Mouse (Mus musculus) adrenal gland (tissue): ENCODE measurements around the gene Disp2.

ENCODE experiments used
- intact Hi-C: fragments of 180-260 bp; cut with DNase I; formaldehyde crosslinking; loops from one replicate; pipeline ENCODE4 v1.15.1; 2025
- long read RNA-seq, 2 experiments: library from polyadenylated mRNA; unstranded; transcript quantifications; one replicate each; pipeline ENCODE4 v2.0.0; 2020; ENCODE audit warnings: borderline replicate concordance in 1 of 2; ENCODE audit not compliant: insufficient replicate concordance in 1 of 2

Disp2 gene
- long read RNA-seq, experiment 1, partial matches to known transcripts = 0 of 4 reads
- long read RNA-seq, experiment 1, other reads (novel, unspliced or antisense) = 4 of 4 reads
- long read RNA-seq, experiment 2, full-length matches to known transcripts = 1 of 8 reads
- long read RNA-seq, experiment 2, partial matches to known transcripts = 0 of 8 reads
- long read RNA-seq, experiment 2, other reads (novel, unspliced or antisense) = 7 of 8 reads

DNA sequence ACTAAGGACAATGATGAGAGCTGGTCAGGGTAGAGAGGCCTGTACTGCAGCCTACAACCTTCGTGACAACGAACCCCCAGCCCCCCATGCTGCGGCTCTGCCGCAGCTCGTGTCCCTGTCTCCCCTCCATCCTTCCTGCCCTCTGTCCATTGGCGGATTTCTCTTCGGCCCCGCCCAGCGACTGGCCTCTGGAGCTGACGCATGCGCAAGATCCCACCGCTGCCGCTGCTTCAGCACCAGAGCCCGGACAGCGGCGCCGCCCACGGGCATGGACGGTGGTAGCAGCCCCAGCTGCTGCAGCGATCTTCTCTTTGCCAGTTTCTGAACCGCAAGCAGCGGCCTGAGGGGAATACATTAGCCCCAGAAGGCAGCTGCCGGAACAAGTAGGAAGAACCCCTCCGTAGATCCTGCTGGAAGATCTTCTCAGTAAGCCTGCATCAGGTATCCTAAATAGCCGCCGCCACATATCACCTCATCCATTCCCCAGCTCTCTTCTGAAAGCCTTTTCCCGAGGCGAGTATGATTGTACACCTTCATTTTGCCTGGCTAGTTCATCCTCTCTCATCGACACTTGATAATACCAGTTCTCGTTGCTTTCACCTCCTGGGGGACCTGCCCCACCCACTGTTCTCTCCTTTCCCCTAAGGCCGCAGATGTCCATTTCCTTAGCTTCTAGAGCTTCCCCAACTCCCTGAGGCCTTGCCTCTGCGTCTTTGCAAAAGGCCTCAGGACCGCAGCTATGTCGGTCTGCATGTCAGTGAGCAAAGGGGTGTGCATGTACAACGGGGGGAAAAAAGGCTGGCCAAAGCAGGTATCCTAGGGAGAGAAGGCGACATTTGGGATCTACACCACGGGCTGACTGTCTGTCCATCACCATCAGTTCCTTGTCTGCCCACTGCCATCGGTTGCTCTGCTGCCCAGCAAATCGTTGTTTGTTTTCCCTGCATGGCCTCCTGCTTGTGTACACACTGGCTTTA is at the start of gene Disp2:
TSS of gene Disp2 (plus strand) at position 216 of the 977 bp plus-strand sequence.
- intact Hi-C loops = no loop called here

DNA sequence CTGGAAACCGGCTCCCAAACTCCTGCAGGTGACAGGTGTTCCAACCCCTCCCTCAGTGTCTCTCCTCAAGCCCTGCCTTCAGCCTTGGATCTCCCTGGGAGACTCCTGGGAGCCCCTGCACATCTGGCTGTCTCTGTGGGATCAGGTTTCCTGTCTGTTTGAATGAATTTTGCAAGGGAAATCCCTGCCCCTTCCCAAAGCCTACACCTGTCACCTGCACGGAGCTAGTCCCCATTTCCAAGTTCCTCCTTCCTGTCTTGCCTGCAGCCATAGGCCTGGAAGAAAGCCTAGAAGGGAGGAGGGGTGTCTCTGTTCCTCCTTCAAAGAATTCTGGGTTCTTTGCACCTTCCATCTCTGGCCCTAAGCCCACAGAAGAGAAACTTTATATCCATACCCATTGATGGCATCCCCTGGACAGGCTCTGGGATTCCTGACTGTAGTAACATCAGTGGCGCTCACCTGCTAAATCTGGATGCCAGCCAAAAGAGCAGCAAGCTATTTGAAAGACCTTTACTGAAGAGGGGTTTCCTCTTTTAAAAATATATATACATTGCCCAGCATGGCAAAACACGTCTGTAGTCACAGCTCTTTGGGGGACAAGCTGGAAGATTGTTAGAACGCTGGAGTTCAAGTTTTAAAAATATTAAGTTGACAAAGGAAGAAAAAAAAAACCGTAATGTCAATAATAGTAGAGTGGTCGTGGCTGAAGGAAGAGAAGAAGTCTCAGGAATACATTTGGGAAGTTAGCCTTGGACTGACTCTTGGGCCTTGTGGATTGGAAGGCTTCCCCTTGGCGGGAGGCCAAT is 49.5 kb upstream of the Disp2 start:
- intact Hi-C loops = loop anchor here (1.0 to 10.0 kb wide), 3 partner anchors 30 to 245 kb away; no protein-coding TSS in a partner anchor

DNA sequence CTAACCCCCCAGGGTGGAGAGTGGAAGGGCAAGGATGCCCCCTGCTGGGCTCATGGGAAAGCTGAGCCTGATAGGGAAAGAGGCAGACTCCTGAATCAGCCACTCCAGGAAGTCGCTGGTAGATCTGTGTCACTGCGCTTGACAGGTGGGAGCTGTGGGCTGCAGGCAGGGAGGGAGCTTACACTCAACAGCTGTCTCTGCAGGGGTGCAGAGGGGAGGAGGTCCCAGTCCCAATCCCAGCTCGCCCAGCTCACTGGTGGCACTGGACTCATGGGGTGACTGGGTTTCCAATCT is 49.0 kb upstream of the Disp2 start:
- intact Hi-C loops = loop anchor here (1.0 kb wide), 2 partner anchors 30 to 92 kb away; no protein-coding TSS in a partner anchor

DNA sequence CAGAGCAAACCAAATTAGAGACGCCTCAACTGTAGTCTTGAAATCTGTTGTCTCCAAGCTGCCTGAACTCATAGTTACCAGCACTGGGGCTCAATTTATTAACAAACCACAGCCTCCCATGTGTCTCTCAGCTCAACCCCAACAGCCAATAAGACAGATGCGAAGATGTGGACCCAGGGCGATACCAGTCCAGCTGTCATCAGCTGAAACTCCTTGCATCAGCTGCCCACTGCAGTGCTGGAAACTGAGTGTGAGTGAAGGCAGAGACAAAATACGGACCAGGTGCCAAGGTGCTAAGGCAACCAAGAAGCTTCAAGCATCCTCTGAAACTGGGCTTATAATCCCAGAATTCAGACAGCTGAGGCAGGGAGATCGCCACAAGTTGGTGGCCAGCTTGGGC is 47.5 kb upstream of the Disp2 start:
- intact Hi-C loops = no loop called here

DNA sequence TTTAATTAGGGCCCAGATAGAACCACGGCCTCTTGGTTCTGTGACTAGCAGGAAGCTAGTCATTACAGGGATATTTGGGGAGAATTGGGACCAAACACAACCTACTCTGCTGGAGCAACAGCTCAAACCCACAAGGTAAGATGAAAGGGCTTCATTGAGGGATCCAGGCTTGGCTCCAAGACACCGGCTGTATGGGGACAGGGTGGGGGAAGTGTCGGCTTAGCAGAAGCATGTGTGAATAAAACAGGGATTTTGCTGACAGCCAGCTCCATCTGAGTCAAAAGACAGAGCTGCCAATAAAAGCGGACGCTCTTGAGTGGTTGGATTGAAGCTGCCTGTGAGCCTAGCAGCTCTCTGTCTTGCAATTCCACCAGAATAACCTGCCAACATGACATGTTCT is 46.2 kb upstream of the Disp2 start:
- intact Hi-C loops = no loop called here

DNA sequence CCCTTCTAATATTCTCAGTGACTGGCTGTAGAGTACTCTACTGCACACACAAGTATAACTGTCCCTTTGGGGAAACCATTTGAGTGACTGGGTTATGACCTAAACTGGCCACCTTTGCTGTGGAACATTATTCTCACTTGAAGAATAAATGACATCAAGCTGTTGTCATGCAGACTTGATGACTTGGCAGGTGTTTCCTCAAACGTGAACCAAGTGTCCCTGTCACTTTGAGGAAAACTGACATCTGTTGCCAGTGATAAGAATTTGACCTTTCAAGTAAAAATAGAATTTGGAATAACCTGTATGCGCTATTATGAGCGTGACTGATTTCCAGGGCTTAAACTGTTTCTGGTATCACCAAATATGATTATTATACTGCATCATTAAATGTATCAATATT is 39.2 kb upstream of the Disp2 start:
- intact Hi-C loops = no loop called here

DNA sequence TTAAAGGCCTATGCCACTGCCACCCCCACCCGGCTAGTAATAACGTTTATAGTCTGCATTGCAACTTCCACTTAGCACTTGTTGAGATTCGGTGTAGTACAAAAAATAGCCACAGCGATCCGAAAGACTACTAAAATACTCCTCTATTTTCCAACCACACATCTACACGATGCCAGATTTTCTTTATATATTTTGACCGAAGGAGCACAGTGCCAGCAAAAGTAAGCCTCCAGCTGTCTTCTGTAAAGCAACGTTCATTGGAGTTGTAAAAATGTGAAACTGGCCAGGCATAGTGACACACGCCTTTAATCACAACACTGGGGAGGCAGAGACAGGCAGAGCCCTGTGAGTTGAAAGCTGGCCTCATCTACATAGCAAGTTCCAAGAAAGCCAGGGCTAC is 38.3 kb upstream of the Disp2 start:
- intact Hi-C loops = no loop called here

DNA sequence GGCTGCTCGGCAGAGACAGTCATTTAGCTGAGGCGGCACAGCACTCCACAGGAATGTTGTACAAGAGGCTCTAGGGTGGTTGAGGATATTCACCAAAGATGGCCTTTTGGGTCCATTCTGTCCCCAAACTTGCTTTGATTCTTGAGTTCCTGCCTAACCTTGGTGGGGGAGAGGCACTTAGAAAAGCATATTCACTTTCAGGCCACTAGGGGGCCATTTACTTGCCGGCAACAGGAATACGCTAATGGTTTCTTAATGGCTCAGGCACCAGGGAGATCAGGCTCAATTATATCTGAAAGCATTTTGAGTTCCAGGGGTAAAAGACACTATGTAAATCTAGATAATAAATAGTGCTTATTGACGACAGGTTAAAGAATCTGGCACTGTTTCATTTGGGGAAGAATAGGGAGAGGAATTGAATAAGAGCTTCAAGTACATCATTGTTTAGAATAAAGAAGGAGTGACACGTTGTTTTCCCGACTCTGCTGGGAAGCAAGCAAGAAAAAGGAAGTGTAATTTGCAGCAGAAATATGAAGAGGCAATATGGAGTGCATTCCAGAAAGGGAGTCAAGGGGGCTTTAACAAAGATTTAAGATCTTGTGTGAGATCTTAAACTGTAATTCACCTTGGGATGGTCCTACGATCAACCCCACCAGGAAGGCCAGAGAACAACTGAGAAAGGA is 36.1 kb upstream of the Disp2 start:
- intact Hi-C loops = loop anchor here (2.0 kb wide), 1 partner anchor 139 kb away; no protein-coding TSS in a partner anchor

DNA sequence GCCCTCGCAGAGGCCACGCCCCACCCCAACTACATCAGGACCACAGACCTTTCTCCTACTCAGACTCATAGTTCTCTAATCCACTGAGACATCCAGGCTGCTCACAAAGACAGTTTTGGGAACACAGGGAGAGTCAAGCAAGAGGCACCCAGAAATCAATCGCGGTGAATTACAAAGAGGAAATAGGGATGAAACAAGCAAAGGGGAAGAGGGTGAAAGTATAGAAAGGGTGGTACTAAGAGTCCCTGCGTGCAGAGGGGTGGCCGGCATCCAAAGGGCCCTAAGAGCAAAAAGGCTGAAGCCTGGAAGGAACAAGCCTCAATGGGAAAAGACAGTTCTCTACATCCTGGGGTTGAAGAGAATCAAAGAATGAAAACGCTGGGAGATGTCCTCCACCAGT is 34.9 kb upstream of the Disp2 start:
- intact Hi-C loops = no loop called here

DNA sequence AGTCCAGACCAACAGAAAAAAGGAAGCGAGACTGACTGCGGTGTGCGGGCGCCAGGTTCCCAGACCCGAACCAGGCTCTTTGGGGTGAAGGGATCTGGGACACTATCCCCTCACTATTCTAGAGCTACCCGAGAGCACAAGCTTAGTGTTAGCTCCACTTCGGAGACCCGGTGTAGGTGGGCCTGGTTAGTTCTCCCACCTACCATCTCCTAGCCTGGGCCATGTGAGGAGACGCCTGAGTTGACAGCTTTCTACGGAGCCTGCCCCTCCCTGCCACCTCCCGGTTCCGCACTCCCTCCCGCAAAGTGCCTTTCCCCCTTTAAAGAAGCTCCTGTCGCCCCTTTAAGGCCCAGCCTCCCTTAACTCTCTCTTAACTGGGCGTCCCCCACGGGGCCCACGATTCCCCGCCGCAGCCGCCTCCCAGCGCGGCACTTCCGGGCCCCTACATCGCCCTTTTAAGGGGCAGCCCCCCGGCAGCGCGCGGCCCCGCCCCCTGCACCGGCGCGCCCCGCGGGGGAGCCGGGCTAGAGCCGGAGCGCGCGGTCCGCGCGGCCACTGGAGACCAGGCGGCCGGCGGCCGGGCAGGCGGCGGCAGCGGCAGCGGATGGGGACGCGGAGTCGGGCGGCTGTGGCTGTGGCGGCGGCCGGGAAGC is 34.2 kb upstream of the Disp2 start, which contains the start of gene Inafm2:
TSS of gene Inafm2 (plus strand) at position 527 of the 653 bp plus-strand sequence.
- intact Hi-C loops = no loop called here

DNA sequence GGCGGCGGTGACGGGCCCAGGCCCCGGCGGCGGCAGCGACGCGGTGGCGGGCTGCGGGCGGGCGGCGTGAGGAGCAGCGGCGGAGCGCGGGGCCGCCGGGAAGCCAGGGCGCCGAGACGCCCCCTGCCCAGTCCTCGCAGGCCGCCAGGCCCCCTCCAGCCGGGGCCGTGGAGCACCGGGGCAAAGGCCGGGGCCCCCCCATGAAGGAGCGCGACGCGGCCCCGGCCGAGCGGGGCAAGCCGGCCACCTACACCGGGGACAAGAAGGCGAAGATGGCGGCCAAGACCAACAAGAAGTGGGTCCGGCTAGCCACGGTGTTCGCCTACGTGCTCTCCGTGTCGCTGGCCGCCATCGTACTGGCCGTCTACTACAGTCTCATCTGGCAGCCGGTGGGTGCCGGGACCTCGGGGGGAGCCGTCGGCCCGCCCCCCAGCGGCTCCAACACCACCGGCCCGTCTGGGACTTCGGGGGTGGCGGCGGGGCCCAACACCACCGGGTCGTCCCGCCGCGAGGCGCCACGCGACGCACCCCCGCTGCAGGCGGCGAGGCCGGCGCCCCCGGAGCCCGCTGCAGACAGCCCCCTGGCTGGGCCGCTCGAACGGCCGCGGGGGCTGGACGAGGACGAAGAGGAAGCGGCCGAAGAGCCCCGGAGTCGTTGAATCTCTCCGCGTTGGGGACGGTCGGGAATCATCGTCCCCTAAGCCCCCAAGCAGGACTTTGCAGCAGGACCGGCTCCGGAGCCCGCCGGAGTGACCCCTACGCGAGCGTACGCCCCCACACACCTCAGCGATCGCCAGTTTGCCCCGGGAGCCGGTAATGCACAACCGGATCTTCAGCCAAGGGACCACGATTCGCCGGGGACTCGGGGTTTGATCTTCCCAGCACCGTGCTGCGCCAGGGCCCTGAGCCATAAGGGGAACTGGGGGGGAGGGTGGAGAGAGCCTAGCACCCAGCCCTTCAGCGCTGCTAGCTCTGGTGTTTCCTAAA is 33.3 kb upstream of the Disp2 start:
- intact Hi-C loops = no loop called here

DNA sequence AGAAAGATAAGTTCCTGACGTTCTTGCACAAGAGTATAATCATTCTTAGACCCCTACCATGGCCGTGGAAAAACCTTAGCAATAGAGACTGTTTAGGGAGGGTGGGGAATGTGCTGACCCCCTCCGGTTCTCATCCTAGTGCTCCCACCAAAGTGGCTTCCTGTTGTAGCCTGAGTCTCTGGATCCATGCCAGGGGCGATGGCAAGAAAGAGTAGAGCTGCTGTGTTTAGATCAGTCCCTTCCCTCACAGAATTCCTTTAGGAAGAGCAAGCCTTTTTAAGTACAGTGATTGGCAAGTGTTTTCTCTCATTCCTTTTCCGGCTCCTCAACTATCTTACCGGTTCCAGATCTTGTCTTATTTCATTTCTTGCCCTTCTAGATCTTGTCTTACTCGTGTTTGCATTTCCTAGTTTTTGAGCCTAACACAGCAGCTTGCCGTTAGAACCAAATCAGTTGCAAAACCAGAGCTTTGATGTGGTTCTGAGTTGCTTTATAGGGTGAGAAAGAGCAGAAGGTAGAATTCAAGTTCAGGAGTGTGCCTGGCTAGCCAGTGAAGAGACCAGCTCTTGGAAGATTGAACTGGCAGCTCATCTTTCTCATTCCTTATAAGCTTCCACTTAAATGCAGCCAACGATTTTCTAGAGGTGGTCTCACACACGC is 32.1 kb upstream of the Disp2 start:
- intact Hi-C loops = no loop called here

DNA sequence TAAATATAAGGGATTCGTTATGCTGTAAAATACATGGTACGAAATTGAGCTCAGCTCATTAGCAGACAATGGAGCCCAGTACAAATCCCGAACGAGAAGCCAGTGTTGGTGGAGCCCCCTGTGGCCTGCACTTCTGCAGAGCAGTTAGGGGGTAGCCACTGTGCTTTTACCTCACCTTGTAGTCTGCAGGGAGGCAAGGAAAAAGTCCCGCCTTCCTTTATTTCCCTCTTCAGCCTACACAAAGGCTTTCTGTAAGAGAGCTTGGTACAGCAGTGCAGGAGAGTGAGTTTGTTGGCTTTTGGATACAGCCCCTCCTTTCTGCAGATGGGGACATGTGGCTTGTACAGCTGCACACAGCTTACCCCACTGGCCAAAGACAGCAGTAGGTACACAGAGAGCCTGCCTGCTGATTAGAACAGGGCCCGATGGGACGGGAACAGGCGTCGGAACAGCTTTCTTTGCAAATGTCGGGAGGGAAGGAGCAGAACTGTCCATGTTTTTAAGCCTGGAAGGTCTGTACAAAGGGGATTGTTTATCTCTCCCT is 30.1 kb upstream of the Disp2 start:
- intact Hi-C loops = no loop called here

DNA sequence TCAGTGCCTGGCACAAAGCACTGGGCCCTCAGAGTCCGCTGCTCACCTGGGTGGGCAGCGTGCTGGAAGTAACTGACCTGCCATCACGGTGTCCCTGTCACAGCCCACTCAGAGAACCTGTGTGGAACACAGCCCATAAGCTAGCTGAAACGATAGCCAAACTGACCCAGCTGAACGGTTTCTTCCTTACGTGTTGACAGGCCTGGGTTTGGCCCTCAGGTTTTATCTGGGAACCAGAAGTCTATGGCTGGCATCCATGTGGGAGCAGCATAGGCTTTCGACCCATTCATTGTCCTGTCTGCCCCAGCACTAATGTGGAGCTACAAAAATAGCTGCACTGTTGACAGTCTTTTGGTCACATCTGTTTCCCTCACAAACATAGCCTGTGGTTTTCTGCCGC is 29.0 kb upstream of the Disp2 start:
- intact Hi-C loops = no loop called here

DNA sequence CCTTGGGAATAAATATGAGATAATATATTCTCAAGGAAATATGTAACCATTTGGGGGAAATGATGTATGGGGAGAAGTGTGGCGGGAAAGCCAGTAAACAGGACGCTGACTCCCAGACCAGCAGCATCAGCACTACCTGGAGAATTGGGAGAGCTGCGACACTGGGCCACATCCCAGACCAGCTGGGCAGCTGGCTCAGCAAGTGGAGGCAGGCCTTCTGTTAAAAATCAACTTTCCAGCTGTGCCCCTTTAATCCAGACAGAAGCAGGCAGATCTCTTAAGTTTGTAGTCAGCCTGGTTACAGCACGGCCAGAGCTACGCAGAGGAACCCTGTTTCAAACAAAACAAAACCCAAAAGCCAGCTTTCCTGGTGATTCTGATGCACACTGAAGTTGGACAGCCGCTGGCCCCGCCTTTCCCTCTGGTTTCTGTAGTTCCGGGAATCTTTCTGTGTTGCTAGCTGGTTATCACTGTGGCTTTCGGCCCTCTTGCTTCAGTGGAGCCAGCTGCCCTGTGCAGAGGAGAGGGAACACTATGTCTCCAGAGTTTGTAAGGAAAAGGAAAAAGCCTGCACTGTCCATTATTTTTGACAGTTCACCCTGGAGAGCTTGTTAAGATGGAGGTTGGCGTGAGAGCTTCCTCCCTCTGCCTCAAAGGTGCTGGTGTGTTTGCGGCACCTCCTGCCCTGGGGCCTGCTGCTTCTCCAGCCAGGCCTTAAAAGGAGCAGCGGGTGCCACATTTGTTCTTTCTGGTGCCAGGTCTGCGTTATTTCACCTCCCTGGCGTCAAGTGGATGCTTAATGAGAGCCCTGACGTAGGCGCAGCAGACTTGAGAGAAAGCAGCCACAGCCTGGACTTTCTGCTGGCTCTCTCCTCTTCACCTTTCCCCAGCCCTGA is 27.4 kb upstream of the Disp2 start:
- intact Hi-C loops = no loop called here

DNA sequence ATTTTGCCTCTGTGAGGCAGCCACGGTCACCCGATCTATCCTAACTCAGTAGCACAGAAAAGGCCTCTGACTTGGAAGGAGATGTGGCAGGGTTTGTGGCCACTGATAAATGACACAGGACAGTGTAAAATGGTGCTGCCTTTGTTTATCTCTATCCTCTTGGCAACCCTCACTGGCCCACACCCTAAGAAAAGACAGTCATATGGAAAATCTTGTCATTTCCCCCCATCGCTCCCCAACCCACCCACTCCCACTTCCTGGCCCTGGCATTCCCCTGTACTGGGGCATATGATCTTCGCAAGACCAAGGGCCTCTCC is 26.8 kb upstream of the Disp2 start:
- intact Hi-C loops = no loop called here

DNA sequence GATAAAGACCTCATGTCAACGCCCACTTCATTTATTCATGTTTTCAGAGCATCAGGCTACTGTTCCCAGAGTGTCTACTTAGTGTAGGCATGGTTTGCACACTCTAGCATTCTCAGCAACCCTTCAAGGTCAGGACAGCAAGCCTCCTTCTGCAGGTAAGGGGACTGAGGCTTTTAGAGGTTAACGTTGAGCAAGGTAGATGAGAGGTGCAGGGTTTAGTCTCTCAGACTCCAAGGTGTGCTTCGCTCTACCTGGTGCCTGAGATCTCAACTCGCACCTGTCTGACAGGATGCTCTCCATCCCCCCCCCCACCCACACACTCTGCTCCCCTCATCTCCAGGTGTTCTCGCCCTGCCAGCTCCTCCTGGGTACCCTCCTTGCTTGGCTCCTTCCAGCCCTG is 25.4 kb upstream of the Disp2 start:
- intact Hi-C loops = no loop called here

DNA sequence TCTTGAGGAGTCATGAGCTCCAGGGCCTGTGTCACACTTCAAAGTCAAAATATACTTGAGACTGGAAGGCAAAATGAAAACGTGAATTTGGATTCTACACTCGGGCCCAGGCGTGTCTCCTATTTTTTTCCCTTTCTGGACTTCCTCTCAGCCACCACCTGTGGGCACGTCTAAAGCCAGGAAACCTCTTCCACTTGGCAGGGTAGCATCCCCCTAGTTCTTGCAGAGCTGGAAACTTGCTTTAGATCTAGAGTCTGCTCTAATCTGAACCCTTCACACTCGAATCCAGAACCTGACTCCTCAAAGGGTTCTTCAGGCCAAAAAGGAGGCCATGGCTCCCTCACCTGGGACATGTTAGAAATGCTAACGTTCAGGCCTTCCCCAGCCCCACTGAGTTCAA is 24.1 kb upstream of the Disp2 start:
- intact Hi-C loops = no loop called here
